Mouse (Mus musculus): ENCODE results near the gene Sycp2l. TPM values are rescaled to one million over a fixed set of nuclear protein-coding genes. Genes with fewer than 3 reads are reported as not detected.
"Not testable (repeated sequence)": the region's sequence is repeated elsewhere in the genome, so short reads cannot be mapped to it uniquely, and the experiment has no call there.

Sycp2l gene
- polyA plus RNA-seq, 1 experiment: not detected

DNA sequence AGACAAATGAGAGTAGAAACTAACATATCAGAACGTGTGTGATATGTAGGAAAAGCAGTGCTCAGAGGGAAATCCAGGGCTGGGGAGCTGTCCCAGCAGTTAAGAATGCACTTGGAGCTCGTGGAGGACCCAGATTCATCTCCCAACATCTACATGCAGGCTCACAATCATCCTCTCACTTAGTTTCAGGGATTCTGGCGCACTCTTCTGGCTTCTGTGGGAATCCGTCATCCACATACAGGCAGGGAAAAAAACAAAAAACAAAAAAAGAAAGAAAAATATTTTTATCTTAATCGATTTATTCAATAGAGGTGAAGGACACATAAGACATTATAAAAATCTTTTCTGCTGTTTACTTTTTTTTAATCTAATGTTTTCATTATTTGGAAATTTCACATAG is 44.3 kb downstream of the Sycp2l start:
- H3K4me3 ChIP-seq (ENCODE audit: insufficient read depth, poor library complexity, severe bottlenecking): no peak overlapping the region
- H3K36me3 ChIP-seq (ENCODE audit: control insufficient read depth, insufficient read depth): no peaks in the 10 kb centered on the region
- no peak overlapping the region for H3ac ChIP-seq (ENCODE audit: control insufficient read depth, insufficient read length, low read depth)
- no peaks in the 10 kb centered on the region for H3K79me3 ChIP-seq (ENCODE audit: low read depth)
- H3K79me2 ChIP-seq (ENCODE audit: control insufficient read depth, insufficient read depth): no peaks in the 10 kb centered on the region
- H3K27me3 ChIP-seq (ENCODE audit: control insufficient read depth, insufficient read depth, insufficient read length): peaks cover 30% of the 10 kb centered on the region
- TF ChIP-seq FOSL1 (IDR thresholded peaks at IDR 0.05; ENCODE audit: insufficient read depth, low read length, poor library complexity, severe bottlenecking) (no peak), MYOD1 (IDR thresholded peaks at IDR 0.05; ENCODE audit: control insufficient read depth, insufficient read length, low read depth) (no peak), USF1 (IDR thresholded peaks at IDR 0.05; ENCODE audit: low read depth) (no peak)

GRCm38 (mm10) chr13:41187886-41188285 is 73.8 kb downstream of the Sycp2l start:
- Histone ChIP-seq H3K36me3 (ENCODE audit: control insufficient read depth, insufficient read depth) (no peaks in the 10 kb centered on the region), H3K79me2 (ENCODE audit: control insufficient read depth, insufficient read depth) (no peaks in the 10 kb centered on the region), H3K79me3 (ENCODE audit: low read depth) (no peaks in the 10 kb centered on the region), H3ac (ENCODE audit: control insufficient read depth, insufficient read length, low read depth) (no peak overlapping the region), H3K4me3 (ENCODE audit: insufficient read depth, poor library complexity, severe bottlenecking) (no peak overlapping the region), H3K27me3 (ENCODE audit: control insufficient read depth, insufficient read depth, insufficient read length) (peaks cover 63% of the 10 kb centered on the region)
- no peak for TF ChIP-seq MAX (IDR thresholded peaks at IDR 0.05)
- no peak for TF ChIP-seq MYOD1 (IDR thresholded peaks at IDR 0.05; ENCODE audit: control insufficient read depth, insufficient read length, low read depth)

DNA sequence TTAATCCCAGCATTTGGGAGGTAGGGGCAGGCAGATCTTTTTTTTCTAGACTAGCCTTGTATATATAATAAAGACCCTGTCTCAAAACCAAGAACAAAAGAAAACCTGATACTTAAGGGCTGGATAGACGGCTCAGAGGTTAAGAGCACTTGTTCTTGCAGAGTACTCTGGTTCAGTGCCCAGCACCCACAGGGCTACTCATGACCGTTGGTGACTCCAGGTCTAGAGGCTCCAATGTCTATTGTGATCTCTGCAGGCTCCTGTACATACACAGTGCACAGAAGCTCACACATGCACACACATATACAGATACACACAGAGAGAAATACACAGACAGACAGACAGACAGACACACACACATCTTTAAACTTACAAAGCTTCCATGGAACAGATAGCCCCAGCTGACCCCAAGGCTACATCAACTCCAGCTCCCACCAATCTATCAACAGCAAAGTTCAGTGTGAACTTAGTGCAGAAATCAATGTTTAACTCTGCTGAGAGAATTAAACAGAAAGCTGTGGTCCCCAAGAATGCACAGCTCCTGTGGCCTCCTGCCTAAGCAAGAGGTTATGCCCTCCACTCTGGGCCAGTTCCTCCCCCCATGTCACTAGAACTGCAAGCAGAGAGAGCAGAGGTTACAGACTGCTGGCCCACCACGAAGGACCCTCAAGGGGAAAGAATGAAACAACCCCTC is 81.7 kb downstream of the Sycp2l start:
- H3K79me3 ChIP-seq (ENCODE audit: low read depth): no peaks in the 10 kb centered on the region
- no peak overlapping the region for H3K4me3 ChIP-seq (ENCODE audit: insufficient read depth, poor library complexity, severe bottlenecking)
- TF ChIP-seq CEBPB (IDR thresholded peaks at IDR 0.05; ENCODE audit: low read depth) (no peak), MYOD1 (IDR thresholded peaks at IDR 0.05; ENCODE audit: control insufficient read depth, insufficient read length, low read depth) (no peak), CTCF (IDR thresholded peaks at IDR 0.05; ENCODE audit: control insufficient read depth, insufficient read depth, insufficient read length) (no peak), FOSL1 (IDR thresholded peaks at IDR 0.05; ENCODE audit: insufficient read depth, low read length, poor library complexity, severe bottlenecking) (no peak), MAX (IDR thresholded peaks at IDR 0.05) (no peak), USF1 (IDR thresholded peaks at IDR 0.05; ENCODE audit: low read depth) (no peak), MYOG (IDR thresholded peaks at IDR 0.05; ENCODE audit: control insufficient read depth, extremely low read depth, insufficient read length) (no peak)
- H3K36me3 ChIP-seq (ENCODE audit: control insufficient read depth, insufficient read depth): no peaks in the 10 kb centered on the region
- no peak overlapping the region for H3ac ChIP-seq (ENCODE audit: control insufficient read depth, insufficient read length, low read depth)
- H3K79me2 ChIP-seq (ENCODE audit: control insufficient read depth, insufficient read depth): no peaks in the 10 kb centered on the region
- H3K27me3 ChIP-seq (ENCODE audit: control insufficient read depth, insufficient read depth, insufficient read length): peaks cover 77% of the 10 kb centered on the region

- H3K79me3 ChIP-seq (ENCODE audit: low read depth): no peaks in the 10 kb centered on the region
- no peak for TF ChIP-seq MYOD1 (IDR thresholded peaks at IDR 0.05; ENCODE audit: control insufficient read depth, insufficient read length, low read depth)
- no peaks in the 10 kb centered on the region for H3K79me2 ChIP-seq (ENCODE audit: control insufficient read depth, insufficient read depth)
- no peak overlapping the region for H3ac ChIP-seq (ENCODE audit: control insufficient read depth, insufficient read length, low read depth)
- H3K27me3 ChIP-seq (ENCODE audit: control insufficient read depth, insufficient read depth, insufficient read length): peaks cover 74% of the 10 kb centered on the region
- no peaks in the 10 kb centered on the region for H3K36me3 ChIP-seq (ENCODE audit: control insufficient read depth, insufficient read depth)
- H3K4me3 ChIP-seq (ENCODE audit: insufficient read depth, poor library complexity, severe bottlenecking): no peak overlapping the region
These were observed 86.8 kb downstream of the Sycp2l start for GRCm38 (mm10) chr13:41200861-41201260.

GRCm38 (mm10) chr13:41203289-41203688 is 89.2 kb downstream of the Sycp2l start:
- Histone ChIP-seq H3K36me3 (ENCODE audit: control insufficient read depth, insufficient read depth) (no peaks in the 10 kb centered on the region), H3ac (ENCODE audit: control insufficient read depth, insufficient read length, low read depth) (no peak overlapping the region), H3K4me3 (ENCODE audit: insufficient read depth, poor library complexity, severe bottlenecking) (no peak overlapping the region), H3K79me3 (ENCODE audit: low read depth) (no peaks in the 10 kb centered on the region), H3K27me3 (ENCODE audit: control insufficient read depth, insufficient read depth, insufficient read length) (peaks cover 73% of the 10 kb centered on the region), H3K79me2 (ENCODE audit: control insufficient read depth, insufficient read depth) (no peaks in the 10 kb centered on the region)
- TF ChIP-seq MYOG (IDR thresholded peaks at IDR 0.05; ENCODE audit: control insufficient read depth, extremely low read depth, insufficient read length): no peak
- no peak for TF ChIP-seq MYOD1 (IDR thresholded peaks at IDR 0.05; ENCODE audit: control insufficient read depth, insufficient read length, low read depth)
- no peak for TF ChIP-seq MAX (IDR thresholded peaks at IDR 0.05)

GRCm38 (mm10) chr13:41203691-41204090 is 89.6 kb downstream of the Sycp2l start:
- H3K27me3 ChIP-seq (ENCODE audit: control insufficient read depth, insufficient read depth, insufficient read length): peaks cover 73% of the 10 kb centered on the region
- no peaks in the 10 kb centered on the region for H3K36me3 ChIP-seq (ENCODE audit: control insufficient read depth, insufficient read depth)
- no peak overlapping the region for H3ac ChIP-seq (ENCODE audit: control insufficient read depth, insufficient read length, low read depth)
- no peaks in the 10 kb centered on the region for H3K79me3 ChIP-seq (ENCODE audit: low read depth)
- TF ChIP-seq MAX (IDR thresholded peaks at IDR 0.05): no peak
- no peak for TF ChIP-seq FOSL1 (IDR thresholded peaks at IDR 0.05; ENCODE audit: insufficient read depth, low read length, poor library complexity, severe bottlenecking)
- no peak for TF ChIP-seq CEBPB (IDR thresholded peaks at IDR 0.05; ENCODE audit: low read depth)
- TF ChIP-seq MYOG (IDR thresholded peaks at IDR 0.05; ENCODE audit: control insufficient read depth, extremely low read depth, insufficient read length): no peak
- TF ChIP-seq CTCF (IDR thresholded peaks at IDR 0.05; ENCODE audit: control insufficient read depth, insufficient read depth, insufficient read length): no peak
- TF ChIP-seq USF1 (IDR thresholded peaks at IDR 0.05; ENCODE audit: low read depth): no peak
- no peak for TF ChIP-seq MYOD1 (IDR thresholded peaks at IDR 0.05; ENCODE audit: control insufficient read depth, insufficient read length, low read depth)
- no peaks in the 10 kb centered on the region for H3K79me2 ChIP-seq (ENCODE audit: control insufficient read depth, insufficient read depth)
- H3K4me3 ChIP-seq (ENCODE audit: insufficient read depth, poor library complexity, severe bottlenecking): no peak overlapping the region

DNA sequence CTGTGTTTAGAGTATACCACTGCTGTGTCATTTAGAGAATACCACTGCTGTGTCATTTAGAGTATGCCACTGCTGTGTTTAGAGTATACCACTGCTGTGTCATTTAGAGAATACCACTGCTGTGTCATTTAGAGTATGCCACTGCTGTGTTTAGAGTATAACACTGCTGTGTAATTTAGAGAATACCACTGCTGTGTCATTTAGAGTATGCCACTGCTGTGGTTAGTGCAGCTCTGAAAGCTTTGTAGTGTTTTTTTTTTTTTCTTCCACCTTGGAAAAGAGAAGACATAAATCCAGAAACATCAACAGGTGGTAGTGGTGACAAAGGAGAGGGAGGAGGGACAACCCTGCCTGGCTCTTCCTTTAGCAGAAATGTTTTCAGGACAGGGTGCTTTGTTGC is 91.5 kb downstream of the Sycp2l start:
- not testable (repeated sequence) for H3ac ChIP-seq (ENCODE audit: control insufficient read depth, insufficient read length, low read depth); H3K4me3 ChIP-seq (ENCODE audit: insufficient read depth, poor library complexity, severe bottlenecking); H3K79me3 ChIP-seq (ENCODE audit: low read depth); H3K36me3 ChIP-seq (ENCODE audit: control insufficient read depth, insufficient read depth); H3K79me2 ChIP-seq (ENCODE audit: control insufficient read depth, insufficient read depth)
- H3K27me3 ChIP-seq (ENCODE audit: control insufficient read depth, insufficient read depth, insufficient read length): peaks cover 64% of the 10 kb centered on the region
